Mouse (Mus musculus) mature B cell (primary cell): Measurements from ENCODE around the gene Rnf214.
"Not testable (repeated sequence)": the region's sequence is repeated elsewhere in the genome, so short reads cannot be mapped to it uniquely, and the experiment has no call there.

ENCODE experiments used
- in situ Hi-C: fragments of 300-500 bp; cut with MboI; formaldehyde crosslinking; loops from 2 replicates; pipeline ENCODE4 v1.14.3; 2019

Rnf214 gene

GRCm38 (mm10) chr9:45850528-45851155 lies 56.1 kb downstream of the Rnf214 start:
- in situ Hi-C loops: no loop called here

- in situ Hi-C loops: no loop called here
Measured at GRCm38 (mm10) chr9:45849528-45850408, 56.9 kb downstream of the Rnf214 start.

- in situ Hi-C loops: no loop called here
Measured at GRCm38 (mm10) chr9:45846891-45847460, 59.7 kb downstream of the Rnf214 start.

GRCm38 (mm10) chr9:45846176-45846575 lies 60.5 kb downstream of the Rnf214 start:
- in situ Hi-C loops: not testable (repeated sequence)

GRCm38 (mm10) chr9:45845541-45845940 lies 61.2 kb downstream of the Rnf214 start:
- in situ Hi-C loops: no loop called here

- in situ Hi-C loops: no loop called here
Measured at GRCm38 (mm10) chr9:45843780-45844179, 62.9 kb downstream of the Rnf214 start.

- in situ Hi-C loops: no loop called here
Measured at GRCm38 (mm10) chr9:45843007-45843406, 63.7 kb downstream of the Rnf214 start.

GRCm38 (mm10) chr9:45841458-45841857 lies 65.3 kb downstream of the Rnf214 start:
- in situ Hi-C loops: no loop called here

GRCm38 (mm10) chr9:45840331-45840730 lies 66.4 kb downstream of the Rnf214 start:
- in situ Hi-C loops: no loop called here

GRCm38 (mm10) chr9:45839982-45840300 lies 66.8 kb downstream of the Rnf214 start:
- in situ Hi-C loops: no loop called here

- in situ Hi-C loops: no loop called here
Measured at GRCm38 (mm10) chr9:45839139-45839981, 67.4 kb downstream of the Rnf214 start.

GRCm38 (mm10) chr9:45838434-45839138 lies 68.1 kb downstream of the Rnf214 start, which contains the start of gene Bace1:
Gene Bace1, plus strand, starts transcription at chr9:45838580.
- in situ Hi-C loops: no loop called here

GRCm38 (mm10) chr9:45838069-45838433 lies 68.7 kb downstream of the Rnf214 start:
- in situ Hi-C loops: no loop called here

- in situ Hi-C loops: no loop called here
Measured at GRCm38 (mm10) chr9:45833461-45833860, 73.2 kb downstream of the Rnf214 start.

- in situ Hi-C loops: no loop called here
Measured at GRCm38 (mm10) chr9:45832898-45833297, 73.8 kb downstream of the Rnf214 start.

- in situ Hi-C loops: no loop called here
Measured at GRCm38 (mm10) chr9:45829107-45829506, 77.6 kb downstream of the Rnf214 start.

- in situ Hi-C loops: no loop called here
Measured at GRCm38 (mm10) chr9:45828291-45828963, 78.3 kb downstream of the Rnf214 start, which contains the start of gene Cep164. Gene Cep164, minus strand, starts transcription at chr9:45828691.

GRCm38 (mm10) chr9:45827663-45828290 lies 78.9 kb downstream of the Rnf214 start:
- in situ Hi-C loops: no loop called here

GRCm38 (mm10) chr9:45818406-45819011 lies 88.2 kb downstream of the Rnf214 start:
- in situ Hi-C loops: no loop called here

GRCm38 (mm10) chr9:45815525-45815924 lies 91.2 kb downstream of the Rnf214 start:
- in situ Hi-C loops: no loop called here
